Mouse (Mus musculus) lung, embryonic 14.5 days (tissue): ENCODE measurements at regions not wholly inside any gene's neighbourhood (a gene's known extent, or its start where the extent isn't known, plus 50 kb on each side); places are given as distances from the start of the nearest gene placed in this dataset.

ENCODE experiments used
- ATAC-seq: fragments of 200-750 bp; cut with Nextera tagmentation; 2 replicates; pipeline ENCODE4 v1.8.0; 2017; ENCODE audit warnings: mild to moderate bottlenecking, moderate TSS enrichment, moderate library complexity; ENCODE audit not compliant: insufficient read depth
- DNase-seq: peaks from one replicate; pipeline ENCODE4 v3.0.0-alpha.2; 2015
- H3K27ac ChIP-seq: fragments of 300-500 bp; sonication (generic); 2 replicates; pipeline ENCODE4 v1.5.1; 2014; ENCODE audit warnings: low read depth, mild to moderate bottlenecking, moderate library complexity
- H3K27me3 ChIP-seq: fragments of 300-500 bp; sonication (generic); 2 replicates; pipeline ENCODE4 v1.6.1; 2014; ENCODE audit warnings: low read length, control low read depth; ENCODE audit not compliant: insufficient read depth
- H3K36me3 ChIP-seq: fragments of 300-500 bp; sonication (generic); 2 replicates; pipeline ENCODE4 v1.6.1; 2014; ENCODE audit warnings: control low read depth; ENCODE audit not compliant: insufficient read depth
- H3K4me1 ChIP-seq: fragments of 300-500 bp; sonication (generic); 2 replicates; pipeline ENCODE4 v1.6.1; 2014; ENCODE audit warnings: antibody characterized with exemption, control low read depth; ENCODE audit not compliant: insufficient read depth
- H3K4me2 ChIP-seq: fragments of 300-500 bp; sonication (generic); 2 replicates; pipeline ENCODE4 v1.6.1; 2014; ENCODE audit warnings: mild to moderate bottlenecking
- H3K4me3 ChIP-seq: fragments of 300-500 bp; sonication (generic); 2 replicates; pipeline ENCODE4 v1.5.1; 2014; ENCODE audit warnings: low read depth, low read length
- H3K9ac ChIP-seq: fragments of 300-500 bp; sonication (generic); 2 replicates; pipeline ENCODE4 v1.6.1; 2014
- H3K9me3 ChIP-seq: fragments of 300-500 bp; sonication (generic); 2 replicates; pipeline ENCODE4 v1.6.1; 2016; ENCODE audit warnings: low read depth, low read length, control low read depth
- CTCF ChIP-seq: IDR thresholded peaks from 2 replicates; pipeline ENCODE4 v1.5.1; 2016; ENCODE audit warnings: antibody characterized with exemption, low read depth
- WGBS: fragments of 180-500 bp; shearing (Covaris S2); extraction: QIAGEN DNeasy Blood & Tissue Kit; methylation state at CpG from one replicate; pipeline ENCODE4 v1.1.7; 2014; 5-methylcytosine and 5-hydroxymethylcytosine counted together

DNA sequence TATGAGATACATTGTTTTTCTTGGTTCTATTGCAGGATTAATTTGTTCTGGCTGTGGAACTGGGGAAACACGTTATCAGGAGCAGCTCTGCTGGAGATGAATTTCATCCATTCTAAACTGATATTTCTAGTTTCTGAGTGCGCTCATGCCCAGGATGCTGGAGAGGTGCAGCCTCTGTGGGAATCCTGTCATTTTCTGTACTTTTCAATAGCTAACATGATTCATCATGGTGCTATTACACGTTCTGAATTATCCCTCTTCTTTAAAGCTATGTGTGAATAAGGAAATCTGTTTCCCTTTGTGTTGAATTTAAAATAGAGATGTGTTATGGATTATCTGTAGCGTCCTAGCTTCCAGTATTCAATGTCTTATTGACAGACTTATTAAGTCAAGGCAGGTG, 174.8 kb upstream of the Frmd6 start:
- no peak for TF ChIP-seq CTCF
- Histone ChIP-seq H3K27ac (no peak overlapping the region), H3K4me1 (peaks cover 18% of the 10 kb centered on the region), H3K36me3 (no peaks in the 10 kb centered on the region), H3K4me3 (no peak overlapping the region), H3K27me3 (no peaks in the 10 kb centered on the region), H3K4me2 (no peak overlapping the region), H3K9me3 (no peaks in the 10 kb centered on the region), H3K9ac (no peak overlapping the region)
- DNase-seq: no peak
- no peak for ATAC-seq
- 78% methylated on average over 4 of the region's 4 CpGs for WGBS

DNA sequence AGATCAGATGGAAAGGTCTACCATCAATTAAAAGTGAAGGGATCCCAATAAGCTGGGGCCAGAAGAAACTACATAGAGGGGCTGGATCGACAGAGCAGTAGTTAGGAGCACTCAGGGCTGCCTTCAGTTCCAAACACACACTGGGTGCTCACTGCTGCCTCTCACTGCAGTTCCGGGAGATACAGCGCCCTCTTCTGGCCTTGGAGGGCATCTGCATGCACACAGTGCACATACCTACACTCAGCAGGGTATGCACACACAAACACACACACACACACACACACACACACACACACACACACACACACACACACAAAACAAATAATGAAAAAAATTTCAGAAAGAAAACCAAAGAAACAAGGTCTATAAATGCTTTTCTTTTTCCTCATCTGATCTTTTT, 172.6 kb upstream of the Frmd6 start:
- no peaks in the 10 kb centered on the region for H3K9me3 ChIP-seq
- H3K27ac ChIP-seq: no peak overlapping the region
- 71% methylated on average over 3 of the region's 3 CpGs for WGBS
- TF ChIP-seq CTCF: peak; percentile 23; the same call in 1 of the 2 replicates
- no peak overlapping the region for H3K4me3 ChIP-seq
- DNase-seq (no peak), ATAC-seq (no peak)
- H3K36me3 ChIP-seq: no peaks in the 10 kb centered on the region
- no peaks in the 10 kb centered on the region for H3K27me3 ChIP-seq
- no peak overlapping the region for H3K9ac ChIP-seq
- H3K4me1 ChIP-seq: peaks cover 30% of the 10 kb centered on the region
- H3K4me2 ChIP-seq: no peak overlapping the region

DNA sequence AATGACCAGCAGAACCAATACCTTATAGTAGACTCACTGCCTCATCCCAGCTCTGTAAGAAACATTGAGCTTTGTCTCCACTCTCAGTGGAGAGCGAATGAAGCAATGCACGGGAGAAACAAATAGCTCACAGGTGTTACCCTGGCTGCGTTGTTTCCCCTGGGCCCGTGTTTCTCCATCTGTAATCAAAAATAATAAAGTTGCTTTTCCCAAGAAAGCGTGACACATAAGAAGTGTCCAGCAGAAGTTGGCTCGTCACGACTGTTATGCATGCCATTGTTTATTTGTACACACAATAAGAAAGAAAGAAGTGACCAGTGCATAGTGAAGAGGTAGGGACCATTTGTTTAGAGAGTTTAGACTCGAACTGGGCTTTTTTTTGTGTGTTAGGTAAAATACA, 171.3 kb upstream of the Frmd6 start:
- H3K27ac ChIP-seq: no peak overlapping the region
- ATAC-seq (no peak), DNase-seq (no peak)
- no peak overlapping the region for H3K4me3 ChIP-seq
- H3K36me3 ChIP-seq: no peaks in the 10 kb centered on the region
- H3K4me2 ChIP-seq: no peak overlapping the region
- no peaks in the 10 kb centered on the region for H3K9me3 ChIP-seq
- no peaks in the 10 kb centered on the region for H3K27me3 ChIP-seq
- WGBS: 69% methylated on average over 8 of the region's 8 CpGs
- peaks cover 27% of the 10 kb centered on the region for H3K4me1 ChIP-seq
- no peak overlapping the region for H3K9ac ChIP-seq
- no peak for TF ChIP-seq CTCF

DNA sequence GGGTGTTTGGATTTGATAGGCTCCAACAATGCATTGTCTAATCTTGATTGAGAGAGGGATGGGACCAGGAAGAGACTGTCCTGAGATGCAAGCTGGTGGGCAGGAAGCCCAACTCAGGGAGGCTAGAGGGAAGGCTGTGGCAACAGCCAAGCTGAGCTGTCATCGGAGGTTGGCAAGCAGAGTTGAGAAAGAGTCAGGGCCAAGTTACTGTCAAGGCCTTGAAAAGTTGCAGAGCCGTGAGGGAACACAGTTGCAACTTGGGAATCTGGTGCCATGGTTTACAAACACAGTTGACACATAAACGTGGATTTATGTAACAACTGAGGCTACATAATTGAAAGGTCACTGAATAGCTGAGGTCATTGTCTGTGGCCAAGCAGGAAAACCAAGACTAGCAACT, 170.8 kb upstream of the Frmd6 start:
- Histone ChIP-seq H3K4me3 (no peak overlapping the region), H3K9me3 (no peaks in the 10 kb centered on the region), H3K9ac (no peak overlapping the region), H3K27me3 (no peaks in the 10 kb centered on the region), H3K36me3 (no peaks in the 10 kb centered on the region), H3K27ac (no peak overlapping the region), H3K4me2 (no peak overlapping the region), H3K4me1 (peaks cover 23% of the 10 kb centered on the region)
- DNase-seq (peak; percentile 91), ATAC-seq (peak; percentile 86)
- WGBS: 32% methylated on average over 3 of the region's 3 CpGs
- TF ChIP-seq CTCF: no peak

DNA sequence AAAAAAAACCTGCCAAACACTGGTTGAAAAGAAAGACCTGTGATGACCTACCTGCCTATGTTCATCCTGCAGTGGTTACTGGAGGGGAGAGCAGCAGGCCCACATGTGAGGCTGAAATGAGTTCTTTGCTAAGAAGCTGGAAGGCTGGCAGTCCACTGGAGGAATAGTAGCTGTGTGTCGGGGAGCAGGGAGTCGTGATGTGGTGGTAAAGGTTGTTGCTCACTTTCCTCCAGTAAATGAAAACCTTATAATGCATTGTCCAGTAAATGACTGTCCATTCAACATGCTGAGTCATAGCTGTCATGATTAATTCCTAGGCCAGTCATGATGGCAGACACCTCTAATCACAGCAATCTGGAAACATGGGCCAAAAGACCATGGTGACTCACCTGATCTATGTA, 169.9 kb upstream of the Frmd6 start:
- H3K27me3 ChIP-seq: no peaks in the 10 kb centered on the region

DNA sequence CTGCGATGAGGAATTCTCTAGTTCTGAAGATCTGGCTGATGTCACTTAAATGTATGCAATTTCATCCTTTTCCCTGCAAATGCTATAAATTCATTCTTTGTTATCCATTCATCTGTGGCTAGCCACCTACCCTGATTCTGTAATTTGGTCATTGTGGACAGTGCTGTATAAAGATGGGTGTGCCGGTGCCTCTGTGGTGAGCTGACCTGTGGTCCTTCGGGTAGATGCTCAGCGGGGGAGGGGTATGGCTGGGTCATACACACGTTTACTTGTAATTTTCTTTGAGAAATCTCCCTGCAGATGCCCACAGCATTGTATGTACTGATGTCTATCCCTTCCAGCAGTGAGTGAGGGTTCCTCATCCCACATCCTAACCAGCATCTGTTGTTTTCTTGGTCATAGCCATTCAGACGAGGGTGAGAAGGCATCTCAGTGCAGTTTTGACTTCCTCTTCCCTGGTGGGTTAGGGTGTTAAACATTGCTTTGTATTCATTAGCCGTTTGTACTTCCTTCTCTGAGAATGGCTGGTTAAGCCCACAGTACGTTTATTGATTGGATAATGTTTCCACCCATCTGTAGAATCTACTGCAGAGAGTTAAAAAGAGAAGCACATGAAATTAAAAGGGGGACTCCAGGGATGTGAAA, 169.3 kb upstream of the Frmd6 start:
- no peak for DNase-seq
- H3K27me3 ChIP-seq: no peaks in the 10 kb centered on the region
- no peak for TF ChIP-seq CTCF
- no peaks in the 10 kb centered on the region for H3K9me3 ChIP-seq
- ATAC-seq: no peak
- no peak overlapping the region for H3K4me2 ChIP-seq
- 71% methylated on average over 8 of the region's 8 CpGs for WGBS
- H3K9ac ChIP-seq: no peak overlapping the region
- H3K4me3 ChIP-seq: no peak overlapping the region
- peaks cover 21% of the 10 kb centered on the region for H3K4me1 ChIP-seq
- H3K36me3 ChIP-seq: no peaks in the 10 kb centered on the region
- H3K27ac ChIP-seq: no peak overlapping the region

More for the DNA sequence above, 169.9 kb upstream of the Frmd6 start:
- no peak overlapping the region for H3K4me2 ChIP-seq
- H3K4me1 ChIP-seq: peaks cover 21% of the 10 kb centered on the region
- DNase-seq (no peak), ATAC-seq (no peak)
- H3K27ac ChIP-seq: no peak overlapping the region
- H3K9me3 ChIP-seq: no peaks in the 10 kb centered on the region
- H3K9ac ChIP-seq: no peak overlapping the region
- WGBS: 88% methylated on average over 2 of the region's 2 CpGs
- H3K4me3 ChIP-seq: no peak overlapping the region
- no peak for TF ChIP-seq CTCF
- no peaks in the 10 kb centered on the region for H3K36me3 ChIP-seq

DNA sequence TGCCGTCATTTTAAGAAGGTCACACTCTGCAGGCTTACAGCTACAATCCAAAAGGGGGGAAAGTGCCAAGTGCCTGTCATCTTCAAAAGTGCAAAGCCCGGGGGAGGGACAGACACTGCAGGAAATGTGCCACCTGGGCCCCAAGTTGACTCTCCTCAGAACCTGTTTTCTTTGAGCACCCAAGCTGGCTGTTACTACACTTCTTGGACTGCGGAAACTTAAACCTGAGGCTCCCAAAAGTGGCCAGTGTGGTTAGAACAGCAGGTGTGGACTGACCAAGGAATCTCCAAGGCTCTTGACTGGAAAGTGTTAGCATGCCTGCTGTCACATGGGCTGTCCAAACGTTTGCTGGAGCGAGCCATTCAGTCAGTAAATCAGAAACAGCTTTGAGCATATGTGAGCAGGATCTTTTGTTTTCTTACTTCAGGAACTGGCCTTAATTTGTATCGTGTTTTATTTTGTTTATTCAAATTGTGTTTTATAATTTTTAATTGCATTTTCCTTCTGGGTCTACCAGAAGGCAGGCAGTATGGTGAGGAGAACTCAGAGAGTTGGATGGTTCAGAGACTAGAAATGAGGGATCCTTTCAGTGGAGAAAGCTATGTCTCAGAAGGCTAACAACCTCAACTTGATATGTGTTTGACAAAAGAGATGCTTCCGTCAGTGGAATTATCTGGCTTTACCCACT, 168.4 kb upstream of the Frmd6 start:
- Histone ChIP-seq H3K4me3 (no peak overlapping the region), H3K27me3 (no peaks in the 10 kb centered on the region), H3K4me1 (peaks cover 21% of the 10 kb centered on the region), H3K9ac (no peak overlapping the region), H3K36me3 (no peaks in the 10 kb centered on the region), H3K4me2 (no peak overlapping the region), H3K27ac (peak overlapping the region; percentile 36; the same call in 1 of the 2 replicates), H3K9me3 (no peaks in the 10 kb centered on the region)
- 24% methylated on average over 7 of the region's 7 CpGs for WGBS
- no peak for TF ChIP-seq CTCF
- peak; percentile 65 for DNase-seq
- peak; percentile 25; the same call in 1 of the 2 replicates for ATAC-seq
